Mouse (Mus musculus): ENCODE results near the gene Artn.

Gene Artn

DNA sequence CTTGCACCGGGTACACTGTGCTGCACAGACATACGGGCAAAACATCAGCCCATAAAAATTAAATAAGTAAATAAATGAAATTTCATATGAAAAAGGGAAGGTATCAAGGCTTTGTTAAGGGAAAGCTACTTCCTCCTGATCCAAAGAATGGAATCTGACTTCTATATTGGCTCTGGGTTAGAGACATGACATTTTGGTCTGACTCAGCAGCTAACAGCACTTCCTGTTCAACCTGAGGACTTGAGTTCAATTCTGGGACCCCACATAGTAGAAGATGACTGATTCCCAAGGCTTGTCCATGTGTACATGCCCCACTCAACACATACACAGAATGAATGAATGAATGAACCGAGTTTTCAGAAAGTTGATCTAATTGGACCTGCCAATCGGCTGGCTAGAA lies 11.7 kb downstream of the Artn start:
- no peak for DNase-seq

DNA sequence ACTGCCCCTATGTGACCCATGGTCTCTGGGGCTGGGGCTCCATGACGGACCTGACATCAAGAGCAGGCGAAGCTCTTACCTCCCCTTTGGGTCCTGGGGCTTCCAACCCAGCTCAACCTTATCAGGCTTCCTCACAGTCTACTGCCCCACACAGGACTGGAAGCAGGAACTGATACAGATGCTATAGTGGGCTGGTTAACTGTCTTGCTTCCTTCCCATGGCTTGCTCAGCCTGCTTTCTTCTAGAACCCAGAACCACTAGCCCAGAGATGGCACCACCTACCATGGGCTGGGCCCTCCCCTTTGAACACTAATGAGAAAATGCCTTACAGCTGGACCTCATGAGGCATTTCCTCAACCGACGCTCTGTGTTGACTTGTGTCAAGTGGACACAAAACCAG lies 12.2 kb downstream of the Artn start:
- peak; percentile 18 for DNase-seq

DNA sequence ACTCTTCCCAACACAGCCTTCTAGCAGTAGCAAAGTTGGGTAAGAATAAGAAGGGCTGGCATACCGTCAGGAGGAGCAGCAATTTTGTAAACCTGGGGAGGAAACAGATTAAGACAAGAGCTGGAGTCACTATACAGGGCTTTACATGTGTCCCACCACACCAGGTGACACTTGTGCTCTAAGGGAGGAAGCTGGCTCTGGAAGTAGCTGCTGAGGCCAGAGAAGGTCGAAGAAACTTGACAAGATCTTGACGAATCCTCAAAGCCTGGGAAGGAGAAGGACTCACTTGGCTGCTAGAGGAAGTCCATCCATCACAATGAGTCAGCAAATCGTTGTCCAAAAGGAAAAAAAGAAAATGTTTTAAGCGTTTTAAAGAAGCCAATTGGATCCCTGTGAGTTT lies 13.2 kb downstream of the Artn start:
- no peak for DNase-seq

DNA sequence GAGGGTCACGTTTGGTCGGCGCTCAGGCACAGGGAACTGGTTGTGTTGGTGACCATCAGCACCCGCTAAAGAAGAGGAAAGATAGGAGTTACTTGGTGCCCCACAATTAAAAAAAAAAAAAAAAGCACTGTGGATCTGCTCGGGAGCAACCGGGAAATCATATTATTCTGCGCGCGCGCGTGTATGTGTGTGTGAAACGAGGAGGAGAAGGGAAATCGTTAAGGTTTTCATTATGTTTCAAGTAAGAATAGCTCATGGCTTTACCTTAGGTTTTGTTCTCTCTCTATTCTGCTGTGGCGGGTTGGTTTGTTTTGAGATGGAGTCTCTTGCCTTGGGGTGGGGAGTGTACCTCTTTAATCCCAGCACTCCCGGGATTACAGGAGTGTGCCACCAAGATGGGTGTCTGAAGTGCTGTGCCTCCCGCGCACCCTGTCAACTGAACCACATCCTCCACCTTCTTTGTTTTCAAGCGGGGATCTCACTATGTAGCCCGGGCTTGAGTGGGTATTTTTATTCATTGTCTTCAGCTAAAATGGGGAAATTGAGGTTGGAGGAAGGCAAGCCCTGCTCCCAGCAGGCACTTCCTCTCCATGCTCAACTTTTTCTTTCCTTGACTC lies 14.0 kb downstream of the Artn start:
- DNase-seq: peak; percentile 40

DNA sequence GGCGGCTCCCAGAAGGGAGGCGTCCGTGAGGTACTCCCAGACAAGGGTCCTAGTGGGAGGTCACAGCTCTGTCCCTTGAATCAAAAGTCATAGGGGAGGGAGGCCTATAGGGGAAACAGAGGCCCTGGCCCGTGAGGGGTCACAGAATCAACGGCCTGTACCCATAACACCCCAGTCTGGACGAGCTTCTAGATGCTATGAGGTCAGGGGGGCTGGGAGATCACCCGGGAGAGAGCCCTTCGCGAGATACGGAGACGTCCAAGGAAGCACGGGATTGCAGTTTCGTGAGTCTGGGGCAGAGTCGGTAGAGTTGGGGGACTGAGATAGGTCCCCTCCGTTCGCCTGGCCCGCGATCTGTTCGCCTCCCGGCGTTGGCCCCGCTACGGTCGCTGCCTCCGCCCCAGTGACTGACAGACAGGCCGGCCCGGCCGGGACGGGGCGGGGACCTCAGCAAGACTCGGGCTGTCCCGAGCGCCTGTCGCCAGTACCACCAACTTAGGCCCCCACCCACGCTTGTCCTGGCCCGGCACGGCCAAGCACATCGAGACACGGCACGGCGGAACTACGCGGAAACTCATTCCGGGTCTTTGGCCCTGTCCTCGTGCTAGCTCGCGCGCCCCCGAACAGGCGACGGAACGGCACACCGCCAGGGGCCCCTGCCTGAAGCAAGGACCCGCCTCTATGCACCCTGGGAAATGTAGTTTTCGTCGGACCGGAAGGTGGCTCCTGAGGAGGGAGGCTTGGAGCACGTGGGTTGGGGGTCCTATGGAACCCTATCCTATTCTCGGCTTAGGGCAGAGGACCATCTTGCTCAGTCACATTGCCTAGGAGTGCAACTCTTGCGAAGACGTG lies 14.7 kb downstream of the Artn start, which contains the start of gene Ipo13:
Ipo13 (minus strand) TSS at position 409 of the 852 bp plus-strand sequence.
- peak; percentile 93 for DNase-seq

DNA sequence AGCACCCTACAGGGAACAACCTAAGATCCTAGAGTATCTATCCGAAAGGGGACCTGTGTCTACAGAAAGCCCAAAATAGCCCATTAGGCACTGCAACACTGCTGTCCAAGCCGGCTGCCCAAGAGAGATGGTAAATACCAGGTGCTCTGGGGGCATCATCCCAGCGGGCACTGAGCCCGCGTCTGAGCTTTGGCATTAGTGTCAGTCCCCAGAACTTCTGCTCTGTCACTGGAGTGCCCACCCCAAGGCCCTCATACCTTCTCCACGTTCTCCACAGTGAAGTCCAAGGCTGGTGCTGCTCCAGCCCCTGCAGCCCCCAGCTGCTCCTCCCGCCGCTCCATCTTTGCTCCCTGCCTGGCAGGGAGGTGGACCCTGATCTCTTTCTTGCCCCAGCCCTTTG lies 15.5 kb downstream of the Artn start:
- no peak for DNase-seq

DNA sequence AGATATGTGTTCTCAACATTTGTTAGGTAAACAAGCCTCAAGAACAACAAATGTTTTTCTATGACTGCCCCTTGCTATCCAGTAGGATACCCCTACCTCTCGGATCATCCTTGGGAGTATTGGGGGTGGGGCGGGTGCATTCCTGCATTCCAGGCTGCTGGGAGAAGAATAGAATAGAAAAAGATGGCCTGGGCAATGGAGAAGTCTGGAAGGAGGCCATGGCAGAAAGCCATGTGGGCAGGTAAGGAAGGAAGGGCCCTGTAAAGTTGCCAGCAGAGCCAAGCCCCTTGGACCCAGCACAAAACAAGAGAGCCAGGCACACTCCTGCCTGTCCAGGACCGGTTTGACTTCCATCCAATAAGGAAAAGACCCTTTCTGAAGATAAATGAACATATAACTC lies 16.1 kb downstream of the Artn start:
- no peak for DNase-seq

DNA sequence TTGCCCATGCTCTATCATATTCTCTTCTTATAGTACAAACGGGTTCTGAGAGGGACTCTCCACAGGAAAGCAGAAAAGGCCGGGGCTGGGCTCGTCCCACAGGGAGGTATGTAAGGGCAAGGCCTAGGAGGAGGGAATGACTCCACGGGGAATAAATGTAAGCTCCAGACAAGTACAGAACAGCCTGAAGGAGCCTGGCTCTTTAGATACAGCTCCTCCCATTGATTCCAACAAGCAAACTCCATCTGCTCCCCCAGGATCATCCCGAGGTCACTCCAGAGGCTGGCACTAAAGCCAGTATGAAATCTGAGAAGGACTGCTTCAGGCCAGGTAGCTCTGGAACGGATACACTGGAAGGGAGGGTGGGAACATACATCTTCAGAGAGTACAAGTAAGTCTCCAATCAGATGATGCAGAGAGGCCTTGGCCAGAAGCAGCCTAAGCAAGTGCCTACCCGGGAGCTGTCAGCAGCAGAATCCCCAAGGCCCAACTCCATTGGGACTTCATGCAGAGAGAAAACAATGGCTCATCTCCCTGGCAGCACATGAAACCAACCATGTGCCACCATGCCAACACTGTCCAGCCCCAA lies 16.8 kb downstream of the Artn start:
- no peak for DNase-seq

DNA sequence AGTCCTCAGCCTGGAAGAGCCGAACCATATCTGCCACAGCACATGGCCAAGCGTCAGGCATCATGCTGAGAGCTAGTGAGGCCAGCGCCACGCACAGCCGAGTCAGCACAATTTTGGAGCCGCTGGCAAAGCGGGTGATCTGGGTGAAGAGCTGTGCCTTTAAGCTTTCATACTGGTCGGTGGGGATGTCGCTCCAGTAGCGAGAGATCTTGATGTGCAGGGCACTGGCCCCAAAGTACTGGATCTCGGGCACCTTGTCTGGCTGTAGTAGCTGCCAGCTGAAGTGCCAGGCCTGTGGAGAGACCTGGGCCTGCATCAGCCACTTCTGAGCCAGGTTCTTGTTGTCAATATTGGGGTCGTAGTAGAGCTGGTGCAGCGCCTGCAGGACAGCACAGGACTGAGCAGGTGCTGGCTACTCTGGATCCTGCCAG lies 17.4 kb downstream of the Artn start:
- DNase-seq: no peak

DNA sequence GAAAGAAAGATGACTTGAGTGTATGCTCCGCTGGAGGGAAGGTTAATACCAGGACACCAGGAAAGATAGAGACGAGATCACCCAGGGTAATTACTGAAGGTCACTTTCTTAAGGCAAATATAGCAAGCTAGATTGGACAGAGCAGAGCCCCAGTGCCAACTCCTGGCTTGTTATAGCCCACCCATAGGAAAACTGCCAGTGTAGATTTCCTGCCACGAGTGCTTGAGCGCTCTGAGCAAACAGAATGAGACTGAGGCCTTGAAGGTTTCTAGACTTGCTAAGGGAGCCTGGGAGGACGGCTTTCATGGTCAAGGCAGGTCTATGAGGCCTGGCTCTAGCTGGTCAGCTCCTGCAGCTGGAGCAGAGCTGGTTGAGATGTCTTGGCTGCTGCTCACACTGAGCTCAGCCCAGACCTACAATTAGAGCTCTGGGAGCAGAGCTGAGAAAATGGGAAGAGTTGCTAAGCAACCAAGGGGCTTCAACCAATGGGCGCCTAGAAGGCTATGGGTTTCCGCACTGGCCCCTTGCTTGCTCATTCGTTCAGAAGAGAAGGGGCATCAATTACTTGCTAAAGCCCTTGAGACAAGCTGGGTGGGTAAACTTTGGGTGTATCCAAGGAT lies 20.6 kb downstream of the Artn start:
- no peak for DNase-seq

DNA sequence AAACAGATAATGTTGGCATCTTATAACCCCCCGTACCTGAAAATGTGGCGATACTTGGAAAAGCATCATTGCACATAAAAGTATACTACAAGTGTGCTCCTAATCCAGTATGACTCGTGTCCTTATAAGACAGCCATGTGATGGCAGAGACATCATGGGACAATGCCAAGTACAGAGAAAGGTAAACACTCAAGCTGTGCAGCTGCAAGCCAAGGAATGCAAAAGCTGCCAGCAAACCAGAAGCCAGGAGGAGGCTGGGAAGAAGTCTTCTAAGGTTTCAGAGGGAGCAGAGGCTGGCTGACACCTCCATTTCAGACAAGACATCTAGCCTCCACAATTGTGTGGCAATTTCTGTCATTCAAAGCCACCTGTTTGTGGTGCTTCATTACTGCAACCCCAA lies 23.4 kb downstream of the Artn start:
- DNase-seq: no peak

DNA sequence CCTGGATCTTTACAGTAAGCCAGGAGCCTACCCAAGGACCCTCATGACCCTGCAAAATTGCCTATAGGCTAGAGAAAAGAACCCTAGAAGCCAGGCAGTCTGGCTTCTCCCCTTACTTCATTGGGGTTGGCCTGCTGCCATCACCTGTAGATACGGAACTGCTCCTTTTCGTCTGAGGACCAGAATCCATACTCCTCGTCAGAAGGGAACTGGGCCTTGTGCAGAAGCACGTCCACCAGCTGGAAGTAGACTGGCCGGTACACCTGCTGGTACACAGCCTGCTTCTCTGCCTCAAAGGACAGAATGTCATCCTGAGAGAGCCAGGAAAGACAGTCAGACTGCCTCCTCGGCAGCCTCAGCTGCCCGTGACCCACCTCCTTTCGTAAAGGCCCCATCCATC lies 24.8 kb downstream of the Artn start:
- no peak for DNase-seq

DNA sequence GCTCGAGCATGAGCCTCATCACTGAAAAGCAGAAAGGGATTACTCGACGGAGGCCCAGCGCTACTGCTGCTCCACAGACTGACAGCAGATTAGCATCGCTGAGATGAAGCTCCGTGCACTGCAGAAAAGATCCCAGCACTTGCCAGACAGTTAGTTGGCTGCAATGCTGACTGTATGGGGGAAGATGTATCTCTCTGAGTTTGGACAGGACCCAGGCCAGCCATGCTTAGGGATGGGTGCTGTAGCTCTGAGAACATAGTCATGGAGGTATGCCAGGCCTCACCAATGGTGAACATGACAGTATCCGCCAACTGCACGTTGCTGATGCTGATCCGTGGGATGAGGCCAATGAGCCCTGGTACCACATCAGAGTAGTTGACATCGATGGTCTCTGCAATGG lies 25.5 kb downstream of the Artn start:
- no peak for DNase-seq

DNA sequence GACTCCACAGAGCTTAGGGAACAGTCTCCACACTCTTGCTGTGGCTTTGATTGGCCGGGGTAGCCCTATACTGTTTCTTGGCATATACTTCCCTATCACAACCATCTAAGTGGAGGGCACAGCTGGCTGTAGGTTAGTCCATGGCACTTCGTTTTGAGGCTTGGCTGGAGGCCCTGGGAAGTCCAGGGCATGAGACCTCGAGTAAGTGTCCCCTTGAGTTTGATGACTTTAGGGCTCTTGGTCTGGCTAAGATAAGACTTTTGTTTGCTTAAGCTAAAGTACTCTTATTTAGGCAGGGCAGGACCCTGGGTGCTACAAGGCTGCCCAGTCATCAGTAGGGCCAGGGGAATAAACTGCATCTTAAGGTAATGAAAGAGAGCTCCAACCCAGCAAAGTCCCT lies 31.5 kb downstream of the Artn start:
- no peak for DNase-seq

DNA sequence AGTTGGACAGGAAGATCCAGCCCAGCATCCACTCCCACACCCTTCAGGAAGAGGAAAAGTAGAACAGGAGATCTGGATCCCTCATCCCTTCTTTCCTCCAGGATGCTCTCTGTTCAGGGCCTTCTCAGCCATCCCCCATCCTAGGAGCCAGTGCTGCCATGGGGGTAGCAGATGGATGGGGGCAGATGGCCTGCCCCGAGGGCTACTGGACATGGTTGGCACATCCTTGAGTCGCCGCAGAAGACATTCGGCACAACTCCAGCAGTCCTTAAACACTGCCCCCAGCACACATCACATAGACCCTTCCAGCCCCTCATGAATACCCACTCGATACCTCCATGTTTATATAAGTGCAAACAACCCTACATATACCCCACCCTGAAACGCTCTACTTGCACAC lies 33.5 kb downstream of the Artn start:
- DNase-seq: no peak

DNA sequence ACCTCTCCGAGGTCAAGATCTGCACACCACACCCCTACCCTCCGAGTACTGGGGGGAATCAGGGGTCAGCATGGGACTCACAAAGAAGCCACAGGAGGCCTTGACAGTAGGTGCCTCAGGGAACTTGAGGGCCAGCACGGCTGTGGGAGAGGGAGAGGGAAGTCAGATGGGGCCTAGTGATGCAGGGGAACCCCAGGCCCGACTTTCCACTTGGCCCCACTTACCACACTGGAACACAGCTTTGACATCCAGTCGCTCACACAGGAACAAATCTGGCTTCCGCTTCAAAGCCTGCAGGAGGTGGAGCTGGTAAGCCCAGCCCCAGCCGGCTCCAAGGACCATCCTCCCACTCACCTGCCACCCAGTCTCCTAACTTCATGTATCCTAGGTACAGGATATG lies 34.2 kb downstream of the Artn start:
- DNase-seq: no peak

DNA sequence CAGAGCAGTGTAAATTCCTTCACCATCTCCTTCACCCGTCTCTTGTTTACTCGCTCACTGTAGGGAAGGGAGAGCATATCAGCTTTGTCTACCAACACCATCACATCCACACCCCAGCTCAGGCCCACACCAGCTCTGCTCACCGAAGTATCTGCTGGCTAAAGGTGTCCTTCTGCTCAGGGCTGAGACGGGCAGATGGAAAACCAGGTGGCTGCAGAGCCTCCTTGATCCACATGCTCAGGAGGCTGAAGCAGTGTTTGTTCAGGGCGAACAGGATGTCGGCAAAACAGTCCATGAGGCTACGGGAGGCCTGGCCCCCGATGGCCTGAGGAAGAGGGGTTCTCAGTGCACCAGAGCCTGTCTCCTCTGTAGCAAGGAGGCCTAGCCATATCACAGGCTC lies 35.0 kb downstream of the Artn start:
- DNase-seq: no peak

DNA sequence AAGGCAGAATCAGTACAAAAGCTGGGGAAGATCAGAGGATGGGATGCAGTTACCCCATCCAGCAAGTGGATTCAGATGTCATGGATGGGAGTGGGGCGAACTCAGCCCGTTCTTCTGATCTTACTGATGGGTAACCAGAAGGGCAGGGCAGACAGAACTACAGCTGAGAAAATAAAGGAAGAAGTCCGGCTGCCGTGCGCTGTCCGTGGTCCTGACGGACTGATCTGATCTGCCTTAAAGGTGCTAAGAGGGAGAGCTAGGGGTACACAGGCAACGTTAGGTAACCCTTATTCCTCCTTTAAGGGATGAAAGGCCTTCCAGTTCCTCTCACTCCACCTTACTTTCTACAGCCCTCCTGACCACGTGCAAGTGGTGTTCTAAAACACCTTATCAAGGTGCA lies 36.2 kb downstream of the Artn start:
- peak; percentile 71 for DNase-seq

DNA sequence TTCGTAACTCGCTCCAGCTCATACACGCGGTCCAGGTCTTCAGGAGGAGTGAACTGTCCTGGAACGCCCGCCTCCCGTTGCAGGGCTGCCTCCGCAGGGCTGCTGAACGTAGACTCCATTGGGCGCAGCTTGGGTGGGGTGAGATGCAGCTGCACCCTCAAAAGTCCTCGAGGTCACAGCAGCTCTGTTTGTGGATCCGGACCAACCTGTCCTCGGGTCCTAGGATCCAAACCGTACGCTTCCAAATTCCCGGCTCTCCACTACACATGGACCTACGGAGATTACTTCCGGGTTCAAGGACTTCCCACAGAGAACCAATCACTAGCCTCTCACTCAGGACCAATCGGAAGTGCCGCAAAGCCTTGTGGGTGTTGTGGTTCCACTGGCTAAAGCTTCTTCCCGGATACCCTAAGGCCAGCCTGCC lies 37.8 kb downstream of the Artn start, which contains the start of gene Dph2:
Dph2 (minus strand) TSS at position 295 of the 424 bp plus-strand sequence.
- DNase-seq: peak; percentile 81

DNA sequence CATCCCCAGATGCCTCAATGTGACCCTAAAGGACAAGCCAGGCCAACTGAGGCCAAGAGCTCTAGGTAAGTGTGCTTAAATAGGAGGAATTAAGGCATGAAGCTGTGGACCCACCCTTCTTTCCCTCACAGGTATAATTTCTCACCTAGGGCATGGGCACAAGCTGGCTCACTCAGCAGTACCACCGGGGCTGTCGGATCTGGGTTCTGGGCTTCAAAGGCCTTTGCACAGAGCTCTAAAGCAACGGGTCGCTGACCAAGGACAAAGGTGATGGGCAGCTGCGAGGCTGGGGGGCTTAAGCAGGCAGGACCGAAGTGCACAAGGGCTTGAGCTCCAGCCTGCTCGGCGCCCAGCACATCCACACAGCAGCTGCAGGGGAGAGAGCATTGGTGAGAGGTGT lies 38.8 kb downstream of the Artn start:
- DNase-seq: no peak

DNA sequence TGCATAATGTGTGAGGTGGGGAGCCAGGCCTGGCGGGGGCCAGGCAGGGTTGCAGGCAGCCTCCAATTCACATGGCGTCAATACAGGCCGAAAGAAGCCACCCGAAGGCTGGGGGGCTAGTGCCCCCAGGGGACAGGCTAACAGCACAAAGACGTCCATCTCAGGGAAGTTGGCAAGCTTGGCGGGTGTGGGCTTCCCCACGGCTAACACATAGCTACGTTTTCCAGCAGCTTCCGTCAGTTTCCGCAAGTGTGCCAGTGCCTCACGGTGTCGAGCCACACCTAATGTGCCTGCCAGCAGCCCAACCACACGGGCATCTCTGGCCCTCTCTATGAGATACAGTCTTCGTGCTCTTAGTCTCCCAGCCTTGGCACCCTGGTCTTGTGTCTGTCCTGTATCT lies 39.5 kb downstream of the Artn start:
- no peak for DNase-seq

DNA sequence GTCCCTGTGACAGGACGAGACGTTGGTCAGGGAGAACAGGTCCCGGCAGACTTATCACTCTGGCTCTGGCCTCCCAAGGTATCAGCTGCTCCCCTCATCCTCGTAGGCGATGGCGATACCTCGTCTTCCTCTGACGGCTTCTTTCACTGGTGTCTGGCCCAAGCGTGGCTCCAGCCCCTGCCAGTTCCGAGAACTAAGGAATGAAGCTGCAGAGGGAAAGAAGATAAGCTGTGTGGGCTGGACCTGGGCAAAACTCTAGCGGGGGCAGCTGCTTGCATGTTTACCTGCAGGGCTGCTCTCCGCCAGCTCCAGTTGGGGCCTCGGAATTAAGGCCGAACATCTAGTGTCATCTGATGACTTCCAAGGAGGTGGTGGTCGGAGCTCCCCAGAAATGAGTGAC lies 40.1 kb downstream of the Artn start:
- no peak for DNase-seq

DNA sequence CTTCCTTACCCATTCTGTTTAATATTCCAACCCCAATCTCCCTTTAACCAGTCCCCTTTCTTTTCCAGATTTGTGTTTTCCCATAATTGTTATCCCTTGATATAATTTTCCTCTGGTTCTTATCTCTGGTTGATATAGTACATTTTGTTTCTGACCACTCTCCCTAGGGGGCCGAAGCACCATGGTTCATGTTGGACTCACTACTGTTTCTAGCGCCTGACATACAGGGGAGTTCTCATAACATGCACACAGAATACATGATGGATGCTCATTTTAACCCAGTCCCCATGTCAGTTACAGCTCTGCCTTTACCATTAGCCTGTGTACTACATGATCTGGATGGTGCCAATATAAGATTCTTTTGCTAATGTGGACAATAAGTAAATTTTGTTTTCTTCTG lies 41.6 kb downstream of the Artn start:
- no peak for DNase-seq

DNA sequence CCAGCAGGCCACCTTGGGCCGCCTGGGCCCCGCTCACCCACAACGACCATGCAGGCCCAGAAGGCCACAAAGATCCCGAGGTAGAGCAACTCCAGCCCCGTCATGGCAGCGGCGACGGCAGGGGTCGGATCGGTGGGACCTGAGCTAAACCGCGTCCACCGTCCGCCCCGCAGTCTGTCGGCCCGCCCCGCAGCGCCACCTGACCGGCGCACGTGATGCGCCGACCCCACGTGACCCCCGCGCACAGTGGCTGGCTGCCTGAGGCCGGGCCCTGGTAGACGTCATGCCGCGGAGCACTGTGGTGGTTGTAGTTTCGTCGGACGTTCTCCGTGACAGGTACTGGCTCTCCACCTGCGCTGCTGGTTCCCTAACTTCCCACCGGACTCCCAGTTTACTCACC lies 42.4 kb downstream of the Artn start, which contains the start of gene Atp6v0b:
Atp6v0b (minus strand) TSS at position 201 of the 400 bp plus-strand sequence.
- peak; percentile 94 for DNase-seq

All from liver (tissue).